Mouse (Mus musculus): ENCODE measurements at regions not wholly inside any gene's neighbourhood (a gene's known extent, or its start where the extent isn't known, plus 50 kb on each side); places are given as distances from the start of the nearest gene placed in this dataset.

- Histone ChIP-seq H3K27me3 (replicated peaks; ENCODE audit: insufficient read depth, low read length) (no peaks in the 10 kb centered on the region), H3K4me1 (ENCODE audit: insufficient read depth, low read depth, low read length) (no peaks in the 10 kb centered on the region), H3K27ac (ENCODE audit: low read length) (no peak overlapping the region), H3K4me3 (ENCODE audit: low read depth, low read length) (no peak overlapping the region), H3K9me3 (ENCODE audit: low read length) (no peaks in the 10 kb centered on the region), H3K4me2 (replicated peaks; ENCODE audit: low read depth, low read length) (no peak overlapping the region), H3K36me3 (ENCODE audit: insufficient read depth, low read length) (no peaks in the 10 kb centered on the region), H3K9ac (replicated peaks; ENCODE audit: low read depth) (no peak overlapping the region)
- TF ChIP-seq EP300 (IDR thresholded peaks at IDR 0.05) (no peak), CTCF (IDR thresholded peaks at IDR 0.05) (no peak)
- WGBS: 6% methylated on average over 7 of the region's 7 CpGs
- ATAC-seq (no peak), DNase-seq (ENCODE audit: low spot score) (no peak)
Measured at GRCm38 (mm10) chr5:126281782-126282181, 750.2 kb downstream of the Tmem132b start.

- ATAC-seq (no peak), DNase-seq (ENCODE audit: low spot score) (no peak)
- TF ChIP-seq EP300 (IDR thresholded peaks at IDR 0.05) (no peak), CTCF (IDR thresholded peaks at IDR 0.05) (no peak)
- H3K9me3 ChIP-seq (ENCODE audit: low read length): no peaks in the 10 kb centered on the region
- H3K27ac ChIP-seq (ENCODE audit: low read length): no peak overlapping the region
- H3K4me2 ChIP-seq (replicated peaks; ENCODE audit: low read depth, low read length): no peak overlapping the region
- no peak overlapping the region for H3K9ac ChIP-seq (replicated peaks; ENCODE audit: low read depth)
- H3K4me3 ChIP-seq (ENCODE audit: low read depth, low read length): no peak overlapping the region
- H3K27me3 ChIP-seq (replicated peaks; ENCODE audit: insufficient read depth, low read length): no peaks in the 10 kb centered on the region
- no peaks in the 10 kb centered on the region for H3K36me3 ChIP-seq (ENCODE audit: insufficient read depth, low read length)
- 66% methylated on average over 6 of the region's 6 CpGs for WGBS
- H3K4me1 ChIP-seq (ENCODE audit: insufficient read depth, low read depth, low read length): no peaks in the 10 kb centered on the region
Measured at GRCm38 (mm10) chr5:126324847-126325246, 793.3 kb downstream of the Tmem132b start.

GRCm38 (mm10) chr5:126328276-126328675 is 796.7 kb downstream of the Tmem132b start:
- H3K27ac ChIP-seq (ENCODE audit: low read length): no peak overlapping the region
- 35% methylated on average over 3 of the region's 3 CpGs for WGBS
- no peaks in the 10 kb centered on the region for H3K27me3 ChIP-seq (replicated peaks; ENCODE audit: insufficient read depth, low read length)
- no peak overlapping the region for H3K4me3 ChIP-seq (ENCODE audit: low read depth, low read length)
- no peak for DNase-seq (ENCODE audit: low spot score)
- ATAC-seq: no peak
- no peaks in the 10 kb centered on the region for H3K4me1 ChIP-seq (ENCODE audit: insufficient read depth, low read depth, low read length)
- H3K4me2 ChIP-seq (replicated peaks; ENCODE audit: low read depth, low read length): no peak overlapping the region
- no peaks in the 10 kb centered on the region for H3K36me3 ChIP-seq (ENCODE audit: insufficient read depth, low read length)
- no peaks in the 10 kb centered on the region for H3K9me3 ChIP-seq (ENCODE audit: low read length)
- H3K9ac ChIP-seq (replicated peaks; ENCODE audit: low read depth): no peak overlapping the region
- TF ChIP-seq EP300 (IDR thresholded peaks at IDR 0.05): no peak

- TF ChIP-seq EP300 (IDR thresholded peaks at IDR 0.05): no peak
- no peak for TF ChIP-seq CTCF (IDR thresholded peaks at IDR 0.05)
- Histone ChIP-seq H3K36me3 (ENCODE audit: insufficient read depth, low read length) (no peaks in the 10 kb centered on the region), H3K27me3 (replicated peaks; ENCODE audit: insufficient read depth, low read length) (no peaks in the 10 kb centered on the region), H3K9ac (replicated peaks; ENCODE audit: low read depth) (no peak overlapping the region), H3K4me2 (replicated peaks; ENCODE audit: low read depth, low read length) (no peak overlapping the region), H3K27ac (ENCODE audit: low read length) (no peak overlapping the region), H3K4me1 (ENCODE audit: insufficient read depth, low read depth, low read length) (no peaks in the 10 kb centered on the region), H3K9me3 (ENCODE audit: low read length) (no peaks in the 10 kb centered on the region), H3K4me3 (ENCODE audit: low read depth, low read length) (no peak overlapping the region)
- DNase-seq (ENCODE audit: low spot score) (no peak), ATAC-seq (no peak)
- 50% methylated on average over 7 of the region's 7 CpGs for WGBS
Measured at GRCm38 (mm10) chr5:126335091-126335490, 803.5 kb downstream of the Tmem132b start.

- H3K9ac ChIP-seq (replicated peaks; ENCODE audit: low read depth): no peak overlapping the region
- no peak for TF ChIP-seq EP300 (IDR thresholded peaks at IDR 0.05)
- TF ChIP-seq CTCF (IDR thresholded peaks at IDR 0.05): no peak
- ATAC-seq (no peak), DNase-seq (ENCODE audit: low spot score) (no peak)
- H3K4me3 ChIP-seq (ENCODE audit: low read depth, low read length): no peak overlapping the region
- WGBS: 66% methylated on average over 6 of the region's 6 CpGs
- H3K4me1 ChIP-seq (ENCODE audit: insufficient read depth, low read depth, low read length): no peaks in the 10 kb centered on the region
- no peak overlapping the region for H3K27ac ChIP-seq (ENCODE audit: low read length)
- H3K27me3 ChIP-seq (replicated peaks; ENCODE audit: insufficient read depth, low read length): no peaks in the 10 kb centered on the region
- no peaks in the 10 kb centered on the region for H3K36me3 ChIP-seq (ENCODE audit: insufficient read depth, low read length)
- H3K4me2 ChIP-seq (replicated peaks; ENCODE audit: low read depth, low read length): no peak overlapping the region
- H3K9me3 ChIP-seq (ENCODE audit: low read length): no peaks in the 10 kb centered on the region
Measured at GRCm38 (mm10) chr5:126335553-126336520, 804.3 kb downstream of the Tmem132b start.

- H3K27me3 ChIP-seq (replicated peaks; ENCODE audit: insufficient read depth, low read length): no peaks in the 10 kb centered on the region
- no peaks in the 10 kb centered on the region for H3K4me1 ChIP-seq (ENCODE audit: insufficient read depth, low read depth, low read length)
- ATAC-seq: no peak
- H3K4me3 ChIP-seq (ENCODE audit: low read depth, low read length): no peak overlapping the region
- no peak overlapping the region for H3K27ac ChIP-seq (ENCODE audit: low read length)
- DNase-seq (ENCODE audit: low spot score): no peak
- WGBS: 53% methylated on average over 1 of the region's 1 CpGs
- H3K36me3 ChIP-seq (ENCODE audit: insufficient read depth, low read length): no peaks in the 10 kb centered on the region
- H3K9me3 ChIP-seq (ENCODE audit: low read length): no peaks in the 10 kb centered on the region
- no peak overlapping the region for H3K9ac ChIP-seq (replicated peaks; ENCODE audit: low read depth)
- TF ChIP-seq CTCF (IDR thresholded peaks at IDR 0.05) (no peak), EP300 (IDR thresholded peaks at IDR 0.05) (no peak)
- H3K4me2 ChIP-seq (replicated peaks; ENCODE audit: low read depth, low read length): no peak overlapping the region
Measured at GRCm38 (mm10) chr5:126337884-126338283, 806.3 kb downstream of the Tmem132b start.
